Mouse (Mus musculus): Measurements from ENCODE around the gene Prrt2. TPM values are rescaled to one million over a fixed set of nuclear protein-coding genes. Genes with fewer than 3 reads are reported as not detected.

Gene Prrt2
- total RNA-seq (2023): under 1 TPM in 1 of 2 experiments, not detected in 1; 0.61 TPM

DNA sequence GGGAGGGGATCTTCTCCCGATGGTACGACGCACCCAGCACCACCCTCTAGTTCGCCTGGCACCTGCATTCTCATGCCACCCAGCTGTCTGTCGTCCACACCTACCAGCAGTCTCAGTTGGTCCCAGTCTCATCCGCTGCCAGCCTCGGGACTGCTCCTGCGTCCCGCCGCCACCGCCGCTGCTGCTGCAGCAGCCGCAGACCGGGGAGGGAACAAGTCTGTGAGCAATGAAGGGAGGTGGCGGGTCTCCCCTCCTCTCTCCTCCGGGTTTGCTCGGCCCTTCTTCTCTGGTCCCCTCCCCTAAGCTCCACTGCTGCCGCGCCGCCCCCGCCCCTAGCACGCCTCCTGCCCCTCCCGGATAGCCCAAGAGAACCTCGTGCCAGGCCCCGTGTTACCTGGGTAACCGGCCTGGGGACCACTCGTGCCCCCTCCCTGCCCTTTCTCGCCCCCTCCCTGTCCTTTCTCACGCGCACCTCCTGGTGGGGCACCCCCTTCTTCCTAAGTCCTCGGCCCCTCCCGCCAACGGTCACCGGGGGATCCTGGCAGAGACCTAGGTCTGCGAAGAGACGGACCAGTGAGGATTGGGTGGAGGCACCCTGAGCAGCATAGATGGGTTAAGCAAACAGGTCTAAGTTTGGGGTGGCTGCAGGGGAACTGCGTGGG lies at the start of gene Prrt2, which contains the start of gene Gm42742:
TSS of gene Prrt2 (minus strand) at position 311 of the 662 bp plus-strand sequence.
TSS of gene Gm42742 (minus strand) at position 197 of the 662 bp plus-strand sequence.

DNA sequence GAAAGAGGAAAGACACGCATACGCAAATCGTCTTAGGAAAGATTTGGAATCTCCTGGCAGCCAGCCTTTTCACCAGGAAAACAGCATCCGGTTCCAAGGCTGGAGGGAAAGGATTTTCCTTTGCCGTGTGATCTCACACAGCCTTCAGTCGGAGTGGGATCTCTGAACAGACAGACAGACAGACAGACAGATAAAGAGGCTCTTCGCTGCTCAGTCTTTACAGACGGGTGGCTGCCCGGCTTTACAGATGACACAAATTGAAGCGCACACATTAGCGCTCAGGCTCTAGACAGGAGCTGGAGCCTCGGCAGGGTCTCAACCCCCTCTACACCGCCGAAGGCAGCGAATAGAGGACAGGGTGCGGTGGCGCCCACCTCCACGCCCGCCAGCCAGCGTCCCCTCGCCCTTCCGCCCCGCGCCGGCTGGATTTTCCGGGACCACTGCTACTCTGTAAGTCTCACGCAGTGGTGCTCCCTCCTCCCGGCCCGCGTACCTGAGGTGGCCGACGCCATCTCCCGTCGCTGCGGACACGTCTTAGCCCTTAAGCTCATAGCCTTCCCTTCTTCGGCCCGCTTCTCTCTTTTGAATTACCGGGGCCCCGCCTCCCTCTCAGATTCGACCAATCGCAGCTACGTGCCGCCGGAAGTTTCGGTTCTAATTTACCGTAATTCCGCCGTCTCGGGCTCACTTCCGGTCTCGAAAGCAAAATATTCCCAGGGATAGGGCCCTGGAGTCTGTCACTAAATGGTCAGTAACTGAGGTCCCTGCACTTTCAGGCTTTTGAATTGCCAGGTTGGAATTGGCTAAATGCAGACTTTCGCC lies 21.1 kb upstream of the Prrt2 start, which contains the start of gene Kif22:
TSS of gene Kif22 (minus strand) at position 621 of the 822 bp plus-strand sequence.

DNA sequence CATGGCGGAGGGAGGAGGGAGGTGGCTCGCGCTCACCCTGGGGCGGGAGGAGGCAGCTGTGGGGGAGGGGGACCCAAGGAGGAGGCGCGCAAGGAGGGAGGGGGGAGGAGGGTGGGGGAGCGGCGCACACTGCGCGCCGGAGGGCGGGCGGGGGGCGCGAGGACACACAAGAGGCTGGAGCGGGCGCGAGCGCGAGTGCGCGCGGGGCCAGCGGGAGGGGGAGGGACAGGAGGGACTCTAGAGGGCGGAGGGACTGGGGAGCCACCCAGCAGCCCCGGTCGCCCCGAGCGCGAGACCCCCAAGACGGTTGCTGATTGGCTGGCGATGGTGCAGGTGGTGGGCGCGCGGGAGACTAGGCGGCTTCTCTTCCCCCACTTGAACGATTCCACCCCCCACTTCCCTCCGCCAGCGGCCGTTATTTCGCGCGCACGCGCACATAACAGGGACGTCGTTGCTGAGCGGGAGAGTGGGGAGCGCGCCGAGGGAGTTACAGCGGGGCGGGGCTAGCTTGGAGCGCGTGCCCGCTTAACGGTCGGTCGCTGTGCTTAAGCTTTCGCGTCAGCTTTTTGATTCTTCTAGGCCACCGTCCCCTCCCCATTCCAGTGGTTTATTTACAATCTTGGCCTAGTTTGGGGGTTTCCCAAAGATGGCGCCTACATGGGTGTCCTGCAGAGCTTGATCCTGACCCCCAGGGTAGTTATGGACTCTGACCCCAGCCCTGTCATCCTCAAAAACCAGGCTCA lies 6.1 kb upstream of the Prrt2 start, which contains the start of gene Maz:
TSS of gene Maz (minus strand) at position 54 of the 743 bp plus-strand sequence.

DNA sequence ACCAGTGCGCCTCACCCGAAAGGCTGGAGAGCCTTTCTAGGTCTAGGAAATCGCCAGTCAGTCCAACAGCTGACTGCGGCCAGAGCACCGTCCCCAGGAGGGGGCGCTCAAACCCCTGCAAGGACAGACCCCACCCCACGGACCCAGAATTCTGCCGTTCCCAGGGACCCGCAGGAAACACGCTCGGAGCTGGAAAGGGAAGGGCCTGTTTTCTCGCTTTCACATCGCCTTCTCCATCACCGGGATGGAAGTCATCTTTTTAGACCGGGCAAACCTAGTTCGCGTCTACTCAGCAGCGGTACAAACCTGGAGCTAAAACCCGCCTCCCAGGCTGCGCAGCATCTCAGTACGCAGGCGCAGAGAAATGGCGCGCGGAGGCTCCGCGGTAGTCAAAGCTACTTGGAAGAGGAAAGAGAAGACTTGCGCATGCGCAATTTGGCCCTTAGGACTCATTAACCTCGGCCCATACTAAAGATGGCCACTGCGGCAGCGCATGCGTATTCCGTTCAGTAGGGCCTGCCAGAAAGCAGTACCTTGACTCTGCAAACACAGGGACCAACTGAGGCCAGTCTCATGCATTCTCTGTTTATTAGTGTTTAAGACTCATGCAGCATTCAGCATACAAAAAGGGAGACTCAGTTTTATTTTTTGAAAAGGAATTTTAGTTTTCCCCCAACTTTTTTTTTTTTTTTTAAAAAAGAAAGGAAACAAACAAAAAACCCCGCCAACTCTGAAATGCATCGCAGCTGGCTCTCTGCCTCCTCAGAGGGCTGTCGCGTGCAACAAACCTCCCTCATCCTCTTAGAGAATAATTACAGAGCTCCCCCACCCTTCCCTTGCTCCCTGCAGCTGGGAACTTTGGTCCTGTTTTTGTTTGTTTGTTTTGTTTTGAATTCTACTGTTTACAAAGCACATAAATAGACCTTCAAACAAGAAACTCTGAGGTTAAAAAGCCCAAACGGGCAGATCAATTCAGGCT lies 3.8 kb downstream of the Prrt2 start, which contains the start of gene Pagr1a:
TSS of gene Pagr1a (minus strand) at position 382 of the 979 bp plus-strand sequence.

GRCm38 (mm10) chr7:127016481-127016485 lies 4.7 kb downstream of the Prrt2 start, which contains the start of gene Pagr1b:
Gene Pagr1b, minus strand, starts transcription at chr7:127016484.

GRCm38 (mm10) chr7:127014320-127014719 lies 6.7 kb downstream of the Prrt2 start, which contains the start of gene Mvp:
Gene Mvp, minus strand, starts transcription at chr7:127014621.

DNA sequence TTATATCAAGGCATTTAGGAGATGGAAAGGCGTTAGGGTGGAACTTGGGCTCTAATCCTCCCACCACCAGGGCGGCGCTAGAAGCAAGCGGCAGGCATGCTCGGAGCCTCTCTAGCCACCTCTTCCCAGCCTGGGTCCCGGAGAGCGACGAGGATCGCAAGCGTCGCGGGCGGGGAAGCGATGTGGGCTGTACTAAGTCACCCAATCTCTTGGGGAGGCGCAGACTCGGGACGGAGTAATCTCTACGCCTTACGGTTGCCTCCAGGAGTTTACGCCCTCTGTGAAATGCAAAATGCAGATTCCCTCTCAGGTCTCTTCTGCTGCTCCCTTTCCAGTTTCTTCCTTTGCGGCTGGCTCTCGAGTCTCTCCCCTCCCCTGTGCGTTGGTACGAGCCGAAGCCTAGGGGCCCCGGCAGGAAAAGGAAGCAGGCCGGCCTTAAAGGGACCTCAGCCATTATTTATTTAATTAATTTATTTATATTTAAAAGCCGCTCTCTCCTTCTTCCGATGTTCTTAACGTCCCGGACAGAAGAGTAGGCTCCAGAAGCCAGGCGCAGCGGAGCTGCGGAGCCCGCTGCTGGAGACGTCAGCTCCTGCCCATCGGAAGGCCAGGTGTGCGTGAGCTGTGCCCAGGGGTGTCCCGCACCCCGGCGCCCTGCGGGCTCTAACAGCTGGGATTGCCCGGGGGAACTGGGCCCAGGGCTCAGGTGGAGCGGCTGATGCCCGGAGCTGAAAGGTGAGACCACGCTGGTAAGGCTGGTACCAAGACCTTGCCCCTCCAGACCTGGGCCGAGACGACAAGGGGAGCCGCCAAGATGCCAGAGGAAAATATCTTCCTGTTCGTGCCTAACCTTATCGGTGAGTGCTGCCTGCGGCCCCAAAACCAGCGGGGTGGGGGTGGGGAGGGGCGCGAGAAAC lies 44.8 kb downstream of the Prrt2 start, which contains the start of gene Cdiptos:
TSS of gene Cdiptos (minus strand) at position 149 of the 917 bp plus-strand sequence.

GRCm38 (mm10) chr7:126975893-126975949 lies 45.3 kb downstream of the Prrt2 start, which contains the start of gene Cdipt:
Gene Cdipt, plus strand, starts transcription at chr7:126975914.

Other genes with a start within 250 kb of the Prrt2 start
- gene Ypel3, start 244.3 kb downstream of the Prrt2 start, total RNA-seq (2023): 100 to 1,000 TPM; 233 to 240 TPM
- 1 to 10 TPM; 7.1 to 8.5 TPM for gene Tbx6, start 239.7 kb downstream of the Prrt2 start, total RNA-seq (2023)
- gene Ppp4c, start 228.7 kb downstream of the Prrt2 start, total RNA-seq (2023): 100 to 1,000 TPM; 213 to 217 TPM
- not detected for gene Fam57b, start 223.5 kb downstream of the Prrt2 start, total RNA-seq (2023)
- not detected for gene 4930451I11Rik, start 189.6 kb downstream of the Prrt2 start, total RNA-seq (2023)
- not detected for gene Doc2a, start 173.8 kb downstream of the Prrt2 start, total RNA-seq (2023)
- 10 to 100 TPM; 39.3 to 52.5 TPM for gene Hirip3, start 159.2 kb downstream of the Prrt2 start, total RNA-seq (2023)
- gene Ino80e, start 158.8 kb downstream of the Prrt2 start, total RNA-seq (2023): 10 to 100 TPM; 39.7 to 40.9 TPM
- 10 to 100 TPM; 72.6 to 75.0 TPM for gene Taok2, start 136.5 kb downstream of the Prrt2 start, total RNA-seq (2023)
- 10 to 100 TPM; 42.6 to 49.2 TPM for gene Tmem219, start 98.3 kb downstream of the Prrt2 start, total RNA-seq (2023)
- 10 to 100 TPM; 15.5 to 18.1 TPM for gene Kctd13, start 92.3 kb downstream of the Prrt2 start, total RNA-seq (2023)
- gene Asphd1, start 71.6 kb downstream of the Prrt2 start, total RNA-seq (2023): not detected
- 1 to 10 TPM in 1 of 2 experiments, under 1 TPM in 1; 0.96 to 2.1 TPM for gene Sez6l2, start 70.6 kb downstream of the Prrt2 start, total RNA-seq (2023)
- 10 to 100 TPM; 65.6 to 77.0 TPM for gene Cdipt, start 45.3 kb downstream of the Prrt2 start, total RNA-seq (2023)
- gene Cdiptos, start 45.1 kb downstream of the Prrt2 start, total RNA-seq (2023): 1 to 10 TPM; 1.3 to 2.5 TPM
- 10 to 100 TPM; 41.8 to 47.1 TPM for gene Mvp, start 6.6 kb downstream of the Prrt2 start, total RNA-seq (2023)
- 1 to 10 TPM in 1 of 2 experiments, not detected in 1; 8.7 TPM for gene Pagr1b, start 4.7 kb downstream of the Prrt2 start, total RNA-seq (2023)
- gene Pagr1a, start 3.9 kb downstream of the Prrt2 start, total RNA-seq (2023): 10 to 100 TPM in 1 of 2 experiments, not detected in 1; 11.2 TPM
- gene Gm42742, start 114 bp downstream of the Prrt2 start, total RNA-seq (2023): 10 to 100 TPM; 23.6 to 31.0 TPM
- gene Maz, start 5.8 kb upstream of the Prrt2 start, total RNA-seq (2023): 100 to 1,000 TPM; 177 to 194 TPM
- gene Kif22, start 21.3 kb upstream of the Prrt2 start, total RNA-seq (2023): 10 to 100 TPM; 78.1 to 84.3 TPM
- gene Zg16, start 66.1 kb upstream of the Prrt2 start, total RNA-seq (2023): 1 to 10 TPM; 1.1 to 1.9 TPM
- 100 to 1,000 TPM; 125 to 140 TPM for gene AI467606, start 70.1 kb upstream of the Prrt2 start, total RNA-seq (2023)
- 1 to 10 TPM; 5.4 to 7.0 TPM for gene Qprt, start 101.0 kb upstream of the Prrt2 start, total RNA-seq (2023)
- 100 to 1,000 TPM; 133 to 135 TPM for gene Spn, start 116.6 kb upstream of the Prrt2 start, total RNA-seq (2023)
- 10 to 100 TPM; 50.1 to 54.2 TPM for gene Cd2bp2, start 174.8 kb upstream of the Prrt2 start, total RNA-seq (2023)
- 100 to 1,000 TPM; 118 to 135 TPM for gene Tbc1d10b, start 187.3 kb upstream of the Prrt2 start, total RNA-seq (2023)
- 10 to 100 TPM in 1 of 2 experiments, 1 to 10 TPM in 1; 8.1 to 11.2 TPM for gene Mylpf, start 187.7 kb upstream of the Prrt2 start, total RNA-seq (2023)
- 1 to 10 TPM; 4.3 TPM for gene Zfp553, start 211.8 kb upstream of the Prrt2 start, total RNA-seq (2023)
- gene Sept1, start 211.9 kb upstream of the Prrt2 start, total RNA-seq (2023): 100 to 1,000 TPM in 1 of 2 experiments, 10 to 100 TPM in 1; 96.1 to 105 TPM
- gene Zfp771, start 223.1 kb upstream of the Prrt2 start, total RNA-seq (2023): 1 to 10 TPM; 4.2 to 7.3 TPM
- 10 to 100 TPM; 21.8 to 27.9 TPM for gene Dctpp1, start 239.5 kb upstream of the Prrt2 start, total RNA-seq (2023)